Mouse (Mus musculus) mouse trophoblast stem cell (cell line): ENCODE measurements around the gene Agpat2.

ENCODE experiments used
- in situ Hi-C, 2 experiments: fragments of 300-500 bp; cut with MseI, MboI; formaldehyde crosslinking; loops; 2 replicates in 1 of 2; 3 replicates in 1 of 2; pipeline ENCODE4 v1.15.1; 2025

Agpat2 gene

GRCm38 (mm10) chr2:26575865-26576264 lies 28.4 kb downstream of the Agpat2 start:
- in situ Hi-C loops: no loop called here

- in situ Hi-C loops: no loop called here
Measured at GRCm38 (mm10) chr2:26575378-26575777, 28.8 kb downstream of the Agpat2 start.

- in situ Hi-C loops: no loop called here
Measured at GRCm38 (mm10) chr2:26574862-26575261, 29.4 kb downstream of the Agpat2 start.

- in situ Hi-C loops: no loop called here
Measured at GRCm38 (mm10) chr2:26573807-26574206, 30.4 kb downstream of the Agpat2 start.

GRCm38 (mm10) chr2:26573396-26573795 lies 30.8 kb downstream of the Agpat2 start:
- in situ Hi-C loops: no loop called here

- in situ Hi-C loops: no loop called here
Measured at GRCm38 (mm10) chr2:26571826-26572225, 32.4 kb downstream of the Agpat2 start.

GRCm38 (mm10) chr2:26571400-26571799 lies 32.8 kb downstream of the Agpat2 start:
- in situ Hi-C loops: no loop called here

GRCm38 (mm10) chr2:26570034-26570433 lies 34.2 kb downstream of the Agpat2 start:
- in situ Hi-C loops: no loop called here

GRCm38 (mm10) chr2:26566221-26566620 lies 38.0 kb downstream of the Agpat2 start:
- in situ Hi-C loops: loop anchor here in 1 of 2 experiments (10.0 kb wide), 1 partner anchor 261 kb away; no protein-coding TSS in a partner anchor

GRCm38 (mm10) chr2:26561351-26562016 lies 42.7 kb downstream of the Agpat2 start:
- in situ Hi-C loops: loop anchor here (5.0 to 10.0 kb wide), 2 partner anchors 114 to 257 kb away; partner anchors contain the start of gene Sec16a (in 2 of the 2)

- in situ Hi-C loops: loop anchor here (5.0 to 10.0 kb wide), 2 partner anchors 113 to 256 kb away; partner anchors contain the start of gene Sec16a (in 2 of the 2)
Measured at GRCm38 (mm10) chr2:26560506-26560905, 43.7 kb downstream of the Agpat2 start.

GRCm38 (mm10) chr2:26556535-26556993 lies 47.7 kb downstream of the Agpat2 start:
- in situ Hi-C loops: no loop called here

- in situ Hi-C loops: no loop called here
Measured at GRCm38 (mm10) chr2:26555076-26555475, 49.1 kb downstream of the Agpat2 start.

- in situ Hi-C loops: no loop called here
Measured at GRCm38 (mm10) chr2:26553904-26554303, 50.3 kb downstream of the Agpat2 start.

GRCm38 (mm10) chr2:26552066-26552465 lies 52.2 kb downstream of the Agpat2 start:
- in situ Hi-C loops: no loop called here

- in situ Hi-C loops: no loop called here
Measured at GRCm38 (mm10) chr2:26551446-26551845, 52.8 kb downstream of the Agpat2 start.

GRCm38 (mm10) chr2:26550777-26551176 lies 53.4 kb downstream of the Agpat2 start:
- in situ Hi-C loops: no loop called here

GRCm38 (mm10) chr2:26550205-26550604 lies 54.0 kb downstream of the Agpat2 start:
- in situ Hi-C loops: no loop called here

- in situ Hi-C loops: no loop called here
Measured at GRCm38 (mm10) chr2:26549801-26550200, 54.4 kb downstream of the Agpat2 start.

- in situ Hi-C loops: no loop called here
Measured at GRCm38 (mm10) chr2:26547481-26547880, 56.7 kb downstream of the Agpat2 start.

GRCm38 (mm10) chr2:26544265-26544664 lies 60.0 kb downstream of the Agpat2 start:
- in situ Hi-C loops: no loop called here

GRCm38 (mm10) chr2:26543768-26544167 lies 60.4 kb downstream of the Agpat2 start:
- in situ Hi-C loops: no loop called here

GRCm38 (mm10) chr2:26543155-26543554 lies 61.1 kb downstream of the Agpat2 start:
- in situ Hi-C loops: no loop called here
